Mouse (Mus musculus) left cerebral cortex, adult 11 months (tissue): ENCODE results near the gene Tgm3.

Source experiments
- DNase-seq: peaks from one replicate; pipeline ENCODE4 v3.0.0; 2022; ENCODE audit warnings: low spot score

Tgm3 gene

GRCm38 (mm10) chr2:130012026-130012425, at the start of gene Tgm3:
Tgm3 (plus strand) TSS chr2:130012349.
- no peak for DNase-seq

DNA sequence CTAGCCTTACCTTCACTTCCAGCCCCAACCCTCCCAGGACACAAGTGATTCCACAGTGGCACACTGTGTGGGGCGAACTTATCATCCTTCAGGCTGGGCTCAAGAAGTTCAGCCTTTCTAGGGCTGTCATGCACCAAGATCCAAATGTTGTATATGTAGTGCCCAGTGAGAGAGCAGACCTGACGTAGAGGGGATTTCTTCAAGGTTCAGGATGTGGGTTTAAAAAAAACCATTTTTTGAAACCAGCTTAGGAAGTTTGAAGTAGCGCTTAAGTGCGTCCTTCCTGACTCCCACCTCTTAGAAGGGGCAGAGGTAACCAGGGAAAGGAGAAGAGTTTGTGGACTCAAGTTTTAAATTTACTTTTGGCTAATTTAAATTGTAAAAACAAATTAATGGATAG, 31.5 kb upstream of the Tgm3 start:
- no peak for DNase-seq

DNA sequence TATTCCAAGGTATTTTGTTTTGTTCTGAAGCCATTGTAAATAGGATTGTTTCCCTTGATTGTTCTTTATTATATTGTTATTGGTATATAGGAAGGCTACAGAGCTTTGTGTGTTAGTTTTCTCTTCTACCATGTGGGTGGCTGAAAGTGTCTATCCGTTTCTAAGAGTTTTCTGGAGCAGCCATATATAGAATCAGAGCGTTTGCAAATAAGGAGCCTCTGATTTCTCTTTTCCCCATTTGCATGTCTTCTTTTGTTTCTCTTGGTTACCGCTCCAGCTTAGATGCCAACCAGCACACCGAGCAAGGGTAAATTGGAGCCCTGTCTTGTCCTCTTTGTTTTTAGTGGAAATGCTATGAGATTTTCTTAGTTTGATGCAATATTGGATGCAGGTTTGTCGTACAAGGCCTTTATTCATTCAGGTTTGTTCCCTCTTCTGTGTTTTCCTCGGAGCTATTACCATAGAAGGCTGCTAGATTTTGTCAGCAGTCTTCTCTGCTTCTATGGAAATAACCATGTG, 24.6 kb upstream of the Tgm3 start:
- DNase-seq = no peak

- DNase-seq = no peak
These were observed 22.5 kb upstream of the Tgm3 start for GRCm38 (mm10) chr2:129989646-129990045.

- no peak for DNase-seq
These were observed 17.7 kb upstream of the Tgm3 start for GRCm38 (mm10) chr2:129994468-129994867.

- DNase-seq = no peak
These were observed 13.7 kb upstream of the Tgm3 start for GRCm38 (mm10) chr2:129998476-129998875.

DNA sequence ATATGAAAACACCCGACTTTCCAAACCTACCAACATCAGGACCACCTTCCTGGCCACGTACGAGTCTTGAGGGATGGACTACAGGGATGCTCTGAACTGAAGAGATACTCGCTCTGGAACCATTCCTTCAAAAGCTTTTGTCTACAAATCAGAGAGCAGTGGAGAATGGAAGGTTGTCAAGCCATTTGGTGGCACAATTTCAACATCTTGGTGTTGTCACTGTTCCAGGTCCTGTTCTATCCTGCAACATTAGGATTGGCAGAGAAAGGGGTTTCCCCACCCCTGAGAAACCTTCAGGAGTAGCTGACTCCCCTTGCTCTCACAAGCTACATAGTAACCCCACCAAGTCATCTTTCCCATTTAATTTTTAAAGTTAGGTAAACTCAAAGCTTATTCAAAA, 12.9 kb upstream of the Tgm3 start:
- DNase-seq = no peak

DNA sequence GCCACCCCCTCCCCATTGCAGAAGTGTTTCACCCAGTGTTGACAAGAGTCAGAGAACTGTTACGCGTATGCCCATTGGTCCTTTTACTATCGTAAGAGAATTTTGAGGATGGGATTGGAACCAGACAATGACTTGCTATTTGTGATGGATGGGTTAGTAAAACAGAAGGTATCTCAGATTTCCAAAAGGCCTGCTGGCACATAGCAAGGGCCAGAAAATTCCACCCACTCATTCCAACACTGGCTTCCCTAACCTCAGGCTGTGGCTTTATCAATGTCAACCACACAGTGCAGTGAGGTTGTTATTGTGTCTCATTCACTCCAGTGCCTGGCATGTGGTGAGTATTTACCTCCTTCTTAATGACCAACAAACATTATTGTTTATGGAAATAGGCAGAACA, 11.5 kb upstream of the Tgm3 start:
- no peak for DNase-seq

DNA sequence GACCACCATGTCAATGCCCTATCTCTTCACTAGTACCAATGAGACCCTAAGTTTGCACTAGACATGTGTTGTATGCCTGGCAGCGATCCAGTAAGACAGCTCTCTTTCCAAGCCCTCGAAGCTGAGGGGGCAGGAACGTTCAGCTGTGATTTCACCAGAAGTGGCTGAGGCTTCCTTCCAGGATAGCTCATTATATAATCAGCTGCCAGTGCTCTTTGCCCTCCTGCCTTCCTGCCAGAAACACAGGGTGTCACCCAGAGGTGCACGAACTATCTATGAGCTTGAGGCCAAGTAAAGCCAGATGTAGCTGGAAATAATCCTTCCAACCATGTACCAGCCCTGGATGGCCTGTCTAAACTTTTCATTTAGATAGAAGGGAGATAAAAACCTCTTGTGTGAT, 8.1 kb upstream of the Tgm3 start:
- no peak for DNase-seq

- no peak for DNase-seq
These were observed 2.8 kb upstream of the Tgm3 start for GRCm38 (mm10) chr2:130009371-130009770.

- DNase-seq = no peak
These were observed 1.5 kb downstream of the Tgm3 start for GRCm38 (mm10) chr2:130013646-130014045.

GRCm38 (mm10) chr2:130015196-130015595, 3.0 kb downstream of the Tgm3 start:
- no peak for DNase-seq

- no peak for DNase-seq
These were observed 5.9 kb downstream of the Tgm3 start for GRCm38 (mm10) chr2:130018084-130018483.

- DNase-seq = no peak
These were observed 15.7 kb downstream of the Tgm3 start for GRCm38 (mm10) chr2:130027890-130028289.

GRCm38 (mm10) chr2:130029826-130030225, 17.7 kb downstream of the Tgm3 start:
- DNase-seq = no peak

- no peak for DNase-seq
These were observed 20.5 kb downstream of the Tgm3 start for GRCm38 (mm10) chr2:130032661-130033060.

- no peak for DNase-seq
These were observed 24.7 kb downstream of the Tgm3 start for GRCm38 (mm10) chr2:130036846-130037245.

DNA sequence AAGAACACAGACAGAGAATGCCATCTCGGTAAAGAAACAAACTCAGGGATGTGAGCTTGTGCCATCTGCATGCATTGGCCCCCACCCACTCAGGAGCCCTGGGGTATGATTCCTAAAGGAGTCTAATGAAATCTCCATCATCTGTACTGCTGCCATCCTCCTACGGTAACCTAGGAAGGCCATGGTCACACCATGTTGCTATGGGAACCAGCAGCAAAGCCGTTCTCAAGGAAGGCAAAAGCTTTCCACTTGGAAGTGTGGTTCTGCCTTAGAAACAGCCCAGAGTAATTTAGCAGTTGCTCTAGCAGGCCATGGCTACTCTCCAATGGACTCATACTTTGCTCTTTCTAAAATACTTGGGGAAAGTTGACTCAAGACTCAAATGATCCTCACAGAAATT, 26.8 kb downstream of the Tgm3 start:
- DNase-seq = no peak

DNA sequence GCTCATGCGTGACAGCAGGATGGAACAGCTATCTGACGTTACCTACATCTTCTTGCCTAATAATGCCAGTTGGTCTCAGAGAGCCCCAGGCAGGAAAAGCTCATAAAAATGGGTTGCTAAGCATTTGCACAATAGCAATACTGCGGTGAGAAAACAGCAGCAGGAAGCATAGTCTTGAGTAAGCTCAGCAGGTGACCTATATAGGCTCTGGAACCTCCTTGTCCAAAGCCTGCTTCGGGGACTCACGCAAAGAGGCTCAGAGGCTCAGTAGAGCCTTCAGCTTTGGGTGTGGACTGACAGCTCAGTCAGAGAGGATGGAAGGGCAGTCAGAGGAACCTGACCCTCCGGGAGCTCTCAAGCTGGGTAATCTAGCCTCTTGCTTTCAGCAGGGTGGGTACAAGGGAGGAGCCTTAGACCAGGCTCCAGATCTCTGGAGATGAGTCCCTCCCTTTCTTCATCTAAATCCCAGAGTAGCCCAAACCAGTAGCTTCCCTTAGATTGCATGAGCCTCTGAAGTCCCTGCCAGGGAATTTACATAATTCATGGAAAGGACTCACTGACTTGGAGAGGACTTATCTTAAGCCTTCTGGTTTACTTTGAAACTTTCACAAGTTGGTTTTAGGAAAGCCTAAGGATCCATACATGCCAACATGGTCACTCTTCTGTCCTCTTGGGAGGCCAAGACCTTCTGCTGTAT, 28.2 kb downstream of the Tgm3 start:
- DNase-seq = no peak

DNA sequence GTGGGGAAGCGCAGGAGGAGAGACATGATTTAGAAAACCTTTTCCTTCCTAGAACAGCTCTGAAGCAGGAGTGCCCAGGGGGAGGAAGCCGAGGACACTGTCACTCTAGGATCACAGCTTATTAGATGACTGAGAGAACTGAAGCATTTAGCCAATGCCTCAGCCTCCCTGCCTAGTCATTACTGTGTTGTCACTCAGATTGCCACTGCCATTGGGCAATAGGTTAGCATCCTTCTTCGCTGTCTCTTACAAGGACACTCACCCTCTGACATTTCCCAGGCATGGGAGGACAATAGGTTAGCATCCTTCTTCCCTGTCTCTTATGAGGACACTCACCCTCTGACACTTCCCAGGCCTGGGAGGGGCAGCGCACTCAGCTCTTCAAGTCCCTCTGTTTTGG, 31.7 kb downstream of the Tgm3 start:
- DNase-seq = no peak

GRCm38 (mm10) chr2:130047923-130048440, 35.8 kb downstream of the Tgm3 start:
- no peak for DNase-seq

GRCm38 (mm10) chr2:130048792-130049191, 36.6 kb downstream of the Tgm3 start:
- no peak for DNase-seq

DNA sequence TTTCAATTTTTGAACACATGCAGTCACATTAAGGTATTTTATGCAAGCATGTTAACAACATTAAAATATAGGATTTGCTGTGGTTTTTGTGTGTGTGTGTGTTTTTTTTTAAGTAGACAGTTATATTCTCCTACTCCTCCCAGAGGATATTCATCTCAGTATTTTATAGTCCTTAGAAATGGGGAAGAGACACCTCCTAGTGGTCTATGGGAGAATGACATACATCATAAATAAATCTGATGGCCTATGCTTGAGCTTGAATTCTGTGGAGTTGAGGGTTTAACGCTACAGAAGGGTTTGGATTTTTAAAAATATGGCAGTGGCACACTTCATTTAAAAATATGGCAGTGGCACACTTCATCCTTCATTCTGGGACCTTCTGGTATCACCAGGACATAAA, 46.0 kb downstream of the Tgm3 start:
- DNase-seq = peak; percentile 59

- peak; percentile 23 for DNase-seq
These were observed 56.1 kb downstream of the Tgm3 start for GRCm38 (mm10) chr2:130068228-130068627.
